Mouse (Mus musculus) CH12F3 (cell line): Measurements from ENCODE around the gene Pde4d.

Experiments used
- in situ Hi-C: fragments of 300-500 bp; cut with MboI; formaldehyde crosslinking; loops from 2 replicates; pipeline ENCODE4 v1.14.3; 2020; ENCODE audit warnings: low sequenced_read_pairs

The Pde4d gene

DNA sequence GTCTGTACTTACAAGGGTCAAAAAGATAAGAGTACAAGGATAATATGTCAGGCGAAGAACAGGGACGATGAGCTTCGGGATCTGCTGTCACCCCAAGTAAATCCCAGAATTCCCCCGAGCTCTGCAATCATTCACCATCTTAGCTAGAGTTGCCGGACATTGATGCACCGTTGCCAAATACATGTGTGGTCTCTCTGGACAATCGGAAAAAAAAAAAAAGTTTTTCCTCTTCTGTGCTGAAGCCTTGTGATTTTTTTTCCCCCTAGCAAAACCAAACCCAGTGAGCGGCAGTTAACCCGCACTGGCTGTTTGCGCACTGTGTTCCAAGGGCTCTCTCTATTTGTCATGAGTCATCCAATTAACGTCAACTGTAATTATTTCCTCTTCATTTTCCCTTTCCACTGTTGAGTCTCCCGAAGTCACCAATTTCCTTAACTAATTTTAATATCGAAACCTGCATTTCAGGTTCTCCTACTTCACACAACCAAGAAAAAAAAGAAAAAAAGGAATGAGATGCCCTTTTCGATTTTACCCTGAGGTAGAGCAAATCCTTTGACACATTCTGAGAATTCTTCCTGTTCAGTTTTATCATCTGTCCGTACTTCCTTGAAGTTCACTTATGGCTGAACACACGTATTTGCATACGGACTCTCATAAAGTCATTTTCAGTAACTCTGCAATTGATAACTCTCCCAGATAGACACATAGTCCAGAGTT, 780.0 kb downstream of the Pde4d start:
- in situ Hi-C loops, result loop anchor here (10.0 kb wide), 1 partner anchor 1135 kb away; no protein-coding TSS in a partner anchor

DNA sequence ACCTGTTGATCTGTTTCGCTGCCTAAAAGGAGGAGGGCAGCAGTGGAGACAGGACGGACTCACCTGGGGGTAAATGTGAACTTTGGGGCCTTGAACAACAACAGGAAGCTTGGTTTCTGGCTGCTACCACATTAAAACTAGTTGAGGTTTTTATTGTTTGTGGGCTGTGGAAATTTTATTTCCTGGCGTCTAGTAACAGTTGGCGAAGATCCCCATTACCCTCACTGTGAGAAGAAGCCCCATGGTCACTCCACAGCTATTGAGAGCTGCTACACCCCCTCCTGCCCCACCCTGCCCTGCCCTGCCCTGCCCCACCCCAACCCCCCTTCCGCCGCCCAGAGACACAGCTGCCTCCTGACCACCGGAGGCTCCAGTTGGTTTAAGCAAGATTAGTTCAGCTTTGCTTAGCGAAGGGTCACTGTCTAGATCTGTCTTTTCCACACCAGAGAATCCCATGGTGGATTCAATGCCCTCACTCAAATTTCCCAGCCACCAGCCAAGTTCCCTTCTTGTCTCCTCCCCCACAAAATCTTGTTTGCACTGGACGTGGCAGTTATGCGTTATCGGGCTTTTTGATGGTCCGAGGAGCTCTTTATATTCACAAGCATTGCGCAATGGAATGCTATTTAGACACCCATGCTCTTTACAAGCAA, 780.7 kb downstream of the Pde4d start:
- in situ Hi-C loops, result loop anchor here (10.0 kb wide), 1 partner anchor 1134 kb away; no protein-coding TSS in a partner anchor

DNA sequence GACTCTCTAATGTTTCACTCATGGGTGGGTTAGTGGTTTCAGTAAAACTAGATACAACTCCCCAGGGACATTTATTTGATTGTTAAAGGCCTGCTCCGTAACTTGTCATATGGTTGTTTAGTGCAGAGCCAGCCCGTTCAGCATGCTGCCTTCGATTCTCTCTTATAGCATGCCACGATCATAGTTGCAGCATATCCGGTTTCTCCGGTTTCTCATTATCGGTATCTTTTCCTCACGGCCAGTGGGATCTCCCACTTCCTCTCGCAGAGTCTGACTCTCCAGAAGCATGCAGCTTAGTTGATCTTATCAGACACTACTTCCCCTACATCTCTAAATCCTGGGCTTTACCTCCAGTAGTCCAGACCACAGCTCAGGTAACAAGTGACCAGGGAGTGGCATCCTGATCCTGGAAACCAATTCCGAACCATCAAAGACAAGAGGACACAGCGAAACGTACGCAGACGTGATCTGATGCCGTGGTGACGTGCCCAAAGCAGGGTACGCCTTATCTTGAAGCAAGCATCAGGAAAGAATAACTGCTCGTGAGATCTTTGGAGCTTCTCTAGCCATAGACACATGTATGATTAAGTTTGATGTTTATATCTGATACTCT, 782.2 kb downstream of the Pde4d start:
- in situ Hi-C loops, result loop anchor here (10.0 kb wide), 1 partner anchor 1133 kb away; no protein-coding TSS in a partner anchor

- in situ Hi-C loops, result loop anchor here (10.0 kb wide), 1 partner anchor 1132 kb away; no protein-coding TSS in a partner anchor
These were observed 782.8 kb downstream of the Pde4d start for GRCm38 (mm10) chr13:109232531-109232930.

DNA sequence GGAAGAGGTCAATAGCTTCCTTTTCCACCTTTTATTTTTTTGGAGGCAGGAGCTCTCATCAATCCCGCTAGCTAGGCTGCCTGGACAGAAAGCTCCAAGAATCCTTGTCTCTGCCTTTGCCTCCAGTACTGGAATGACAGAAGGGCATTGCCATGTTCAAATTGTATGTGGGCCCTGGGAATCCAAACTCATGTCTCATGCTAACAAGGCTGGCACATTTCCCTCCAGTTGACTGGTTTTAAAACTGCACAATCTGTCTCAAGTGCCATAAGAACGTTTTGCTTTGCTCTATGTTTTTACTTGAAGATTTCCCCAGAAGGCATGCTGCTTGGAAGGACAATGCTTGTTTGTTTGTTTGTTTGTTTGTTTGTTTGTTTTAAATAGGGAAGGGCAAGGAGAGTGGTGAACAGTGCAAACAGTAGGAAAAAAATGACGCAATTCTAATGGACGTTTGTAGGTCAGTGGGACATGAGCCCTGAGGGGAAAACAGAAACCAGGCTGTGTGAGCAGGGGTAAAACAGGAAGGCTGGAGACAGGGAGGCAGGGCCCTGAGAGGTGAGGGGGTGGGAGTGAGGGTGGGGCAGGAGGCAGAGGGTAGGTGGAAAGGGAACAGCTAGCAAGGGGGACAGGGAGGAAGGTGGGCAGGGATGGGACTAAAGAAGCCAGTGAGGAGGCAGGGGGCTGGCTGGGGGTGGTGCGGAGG, 784.3 kb downstream of the Pde4d start:
- in situ Hi-C loops, result loop anchor here (10.0 kb wide), 1 partner anchor 1131 kb away; no protein-coding TSS in a partner anchor

GRCm38 (mm10) chr13:109236047-109236446, 786.3 kb downstream of the Pde4d start:
- in situ Hi-C loops, result loop anchor here (10.0 kb wide), 1 partner anchor 1129 kb away; no protein-coding TSS in a partner anchor

DNA sequence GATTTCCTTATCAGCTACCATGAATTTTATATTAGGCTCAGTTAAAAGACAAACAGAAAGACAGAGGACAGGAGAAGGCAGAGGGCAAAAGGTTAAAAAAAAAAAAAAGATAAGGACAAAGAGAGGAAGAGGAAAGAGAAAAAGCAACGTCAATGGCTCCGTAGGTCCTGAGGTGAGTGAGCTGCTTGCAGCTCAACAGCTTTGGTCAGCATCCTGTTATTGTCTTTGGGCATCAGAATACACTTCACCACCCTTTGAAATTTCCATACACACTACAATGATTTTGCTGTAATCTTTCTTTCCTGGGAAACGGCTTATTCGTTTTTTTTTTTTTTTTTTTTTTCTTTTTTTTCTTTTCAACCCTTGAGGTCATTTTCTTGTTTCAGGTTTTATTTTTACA, 788.9 kb downstream of the Pde4d start:
- in situ Hi-C loops, result loop anchor here (10.0 kb wide), 1 partner anchor 1126 kb away; no protein-coding TSS in a partner anchor

DNA sequence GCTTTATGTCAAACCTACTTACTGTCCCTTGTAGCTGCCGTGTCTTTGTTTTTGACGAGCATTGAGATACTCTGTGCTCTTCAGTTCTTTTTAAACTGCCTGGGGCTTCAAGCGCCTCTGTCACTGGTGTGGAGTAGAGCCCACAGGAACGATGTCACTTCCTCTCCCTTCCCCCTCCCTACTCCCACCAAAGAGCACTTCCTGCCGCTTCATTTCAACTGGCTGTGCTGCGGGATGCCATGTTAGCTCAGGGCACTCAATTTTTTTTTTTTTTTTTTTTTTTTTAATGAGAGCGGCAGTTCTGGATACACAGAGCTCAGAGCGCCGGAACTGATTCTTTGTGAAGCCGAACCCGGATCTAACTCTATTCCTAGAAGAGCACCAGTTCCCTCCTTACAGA, 789.5 kb downstream of the Pde4d start:
- in situ Hi-C loops, result loop anchor here (10.0 kb wide), 1 partner anchor 1126 kb away; no protein-coding TSS in a partner anchor

GRCm38 (mm10) chr13:109242456-109243050, 792.8 kb downstream of the Pde4d start:
- in situ Hi-C loops, result no loop called here

GRCm38 (mm10) chr13:109243160-109243559, 793.4 kb downstream of the Pde4d start:
- in situ Hi-C loops, result no loop called here

DNA sequence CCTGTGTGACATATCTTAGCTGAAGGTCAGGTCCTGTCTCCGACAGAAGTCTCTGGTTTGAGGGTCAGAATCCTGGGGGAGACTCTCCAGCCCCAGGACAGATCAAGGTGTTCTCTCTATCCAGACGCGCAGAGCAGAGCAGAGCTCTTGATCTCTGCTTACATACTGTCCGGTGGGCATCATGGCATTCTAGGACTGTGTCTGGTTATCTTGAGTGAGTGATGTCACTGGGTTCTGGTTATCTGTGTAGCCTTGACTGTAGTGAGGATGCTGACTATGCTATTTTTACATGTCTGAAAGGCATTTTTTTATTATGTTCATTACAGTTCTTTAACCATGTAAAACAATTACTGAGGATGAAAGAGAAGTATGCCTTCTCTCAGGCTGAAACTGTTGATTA, 797.3 kb downstream of the Pde4d start:
- in situ Hi-C loops, result no loop called here

DNA sequence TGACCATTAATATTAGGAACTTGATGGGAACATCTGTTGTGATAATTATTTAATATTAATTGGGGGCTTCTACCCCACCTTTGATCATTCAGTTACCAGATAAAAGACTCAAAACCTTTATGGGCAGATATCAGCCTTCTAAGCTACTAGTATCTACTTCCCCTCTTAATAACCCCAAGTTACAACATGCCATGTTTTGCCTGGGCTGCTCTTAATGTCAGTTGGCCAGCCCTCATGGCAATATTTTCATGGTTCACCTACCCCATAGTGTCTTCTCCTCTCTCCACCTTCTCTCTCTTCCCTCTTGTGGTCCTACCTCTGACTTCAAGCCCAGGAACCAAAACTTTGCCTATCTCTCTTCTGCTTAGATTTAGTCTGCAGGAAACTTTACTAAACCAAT, 799.6 kb downstream of the Pde4d start:
- in situ Hi-C loops, result no loop called here

GRCm38 (mm10) chr13:109255634-109256033, 805.9 kb downstream of the Pde4d start:
- in situ Hi-C loops, result no loop called here

- in situ Hi-C loops, result no loop called here
These were observed 810.6 kb downstream of the Pde4d start for GRCm38 (mm10) chr13:109260220-109260795.

DNA sequence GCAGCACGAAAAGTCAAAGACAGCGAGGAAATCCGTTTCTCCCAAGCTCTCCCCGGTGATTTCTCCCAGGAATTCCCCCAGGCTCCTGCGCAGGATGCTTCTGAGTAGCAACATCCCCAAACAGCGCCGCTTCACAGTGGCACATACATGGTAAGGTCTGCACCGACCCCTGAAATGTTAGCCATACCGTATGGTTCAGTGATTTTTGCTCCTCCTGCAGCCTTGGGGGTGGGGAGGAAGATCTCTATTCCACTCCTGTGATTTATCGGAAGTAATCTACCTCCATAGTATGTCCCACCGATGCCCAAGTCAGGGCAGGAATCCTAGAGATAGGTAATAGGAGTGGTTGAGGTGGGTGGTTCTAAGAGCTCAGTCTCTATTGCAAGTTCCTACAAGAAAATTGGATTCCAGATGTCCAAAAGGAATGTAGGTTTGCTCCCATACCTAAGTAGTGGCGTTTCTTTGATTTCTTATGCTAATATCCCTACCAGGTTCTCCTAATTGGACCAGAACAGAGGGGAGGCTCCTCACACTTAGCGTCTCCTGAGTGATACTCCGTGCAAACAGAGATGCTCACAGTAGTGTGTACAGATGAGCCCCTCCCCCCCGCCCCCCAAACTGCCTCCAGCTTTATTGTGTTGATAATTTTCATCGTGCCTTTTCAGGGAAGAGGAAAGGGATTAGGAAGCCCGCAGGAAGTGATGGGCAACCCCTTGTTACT, 811.2 kb downstream of the Pde4d start:
- in situ Hi-C loops, result no loop called here

DNA sequence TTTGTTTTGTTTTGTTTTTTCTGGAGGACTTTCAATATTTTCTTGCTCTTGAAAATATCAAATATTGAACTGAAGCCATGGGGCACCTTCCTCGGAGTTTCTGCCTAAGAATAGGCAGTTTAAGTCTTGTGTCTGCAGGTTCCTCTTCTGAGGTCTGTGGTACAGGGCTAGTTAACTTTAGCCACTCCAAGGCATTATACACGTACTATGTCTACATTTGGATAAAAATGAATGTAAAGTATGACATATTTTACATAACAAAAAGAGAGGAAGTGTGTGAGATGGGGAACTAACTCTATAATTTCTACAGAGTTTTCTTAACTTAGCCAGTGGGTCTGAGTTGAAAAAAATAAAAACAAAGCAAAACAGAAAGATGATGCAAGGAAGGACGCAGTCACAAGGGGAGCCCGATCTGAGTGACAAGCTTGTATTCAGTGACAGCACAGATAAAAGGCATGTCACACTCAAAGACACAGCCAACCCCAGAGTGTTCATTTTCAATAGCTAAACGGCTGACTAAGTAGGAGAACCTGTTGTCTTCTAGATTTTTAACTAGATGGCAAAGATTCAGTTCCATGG, 812.0 kb downstream of the Pde4d start:
- in situ Hi-C loops, result no loop called here

DNA sequence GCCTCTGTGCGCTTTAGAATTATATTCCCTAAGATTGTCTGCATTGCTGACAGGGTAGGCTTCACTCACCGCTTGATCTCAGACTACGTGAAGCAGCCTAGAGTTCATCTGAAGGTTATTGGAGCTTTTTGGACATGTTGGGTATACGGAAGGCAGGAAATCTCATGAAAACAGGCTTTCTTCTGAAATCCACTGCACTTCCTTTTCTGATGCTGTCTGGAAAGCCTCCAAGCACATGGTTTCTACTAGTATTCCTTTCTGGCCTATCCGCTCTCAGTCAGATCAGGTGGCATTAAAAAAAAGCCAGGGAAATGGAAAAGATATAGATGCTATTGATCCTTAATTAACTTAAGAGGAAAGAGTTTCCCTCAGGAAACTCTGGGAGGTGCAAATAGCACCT, 812.8 kb downstream of the Pde4d start:
- in situ Hi-C loops, result no loop called here

- in situ Hi-C loops, result no loop called here
These were observed 814.1 kb downstream of the Pde4d start for GRCm38 (mm10) chr13:109263833-109264232.

- in situ Hi-C loops, result no loop called here
These were observed 818.5 kb downstream of the Pde4d start for GRCm38 (mm10) chr13:109268253-109268652.
